Mouse (Mus musculus): ENCODE results near the gene Olfr1184.
"Not testable (repeated sequence)": the region's sequence is repeated elsewhere in the genome, so short reads cannot be mapped to it uniquely, and the experiment has no call there.

Gene Olfr1184

GRCm38 (mm10) chr2:88483298-88483697 lies at the start of gene Olfr1184:
Olfr1184 (plus strand) TSS chr2:88483598.
- no peak for DNase-seq (ENCODE audit: low spot score)

- no peak for DNase-seq (ENCODE audit: low spot score)
Observed at GRCm38 (mm10) chr2:88449031-88449430, 34.4 kb upstream of the Olfr1184 start, which contains the start of gene Gm13757. Gm13757 (minus strand) TSS chr2:88449131.

GRCm38 (mm10) chr2:88454567-88454966 lies 28.8 kb upstream of the Olfr1184 start, which contains the start of gene Olfr1183:
Olfr1183 (plus strand) TSS chr2:88454867.
- DNase-seq (ENCODE audit: low spot score), result not testable (repeated sequence)

- DNase-seq (ENCODE audit: low spot score), result no peak
Observed at GRCm38 (mm10) chr2:88493020-88493419, 9.6 kb downstream of the Olfr1184 start, which contains the start of gene Olfr1185-ps1. Olfr1185-ps1 (plus strand) TSS chr2:88493320.

- DNase-seq (ENCODE audit: low spot score), result no peak
Observed at GRCm38 (mm10) chr2:88518251-88518650, 34.9 kb downstream of the Olfr1184 start, which contains the start of gene Olfr1186. Olfr1186 (plus strand) TSS chr2:88518551.

- DNase-seq (ENCODE audit: low spot score), result no peak
Observed at GRCm38 (mm10) chr2:88525720-88526119, 42.3 kb downstream of the Olfr1184 start.
